Mouse (Mus musculus) hindbrain, embryonic 13.5 days (tissue): ENCODE data around the gene Hsd11b1. TPM values are rescaled to one million over a fixed set of nuclear protein-coding genes. Genes with fewer than 3 reads are reported as not detected.
"Not testable (repeated sequence)": the region's sequence is repeated elsewhere in the genome, so short reads cannot be mapped to it uniquely, and the experiment has no call there.

Source experiments
- ATAC-seq: fragments of 200-750 bp; cut with Nextera tagmentation; 2 replicates; pipeline ENCODE4 v1.8.0; 2017; ENCODE audit warnings: moderate TSS enrichment; ENCODE audit not compliant: low FRiP score
- H3K27ac ChIP-seq: fragments of 300-500 bp; sonication (generic); 2 replicates; pipeline ENCODE4 v1.5.1; 2015; ENCODE audit warnings: inconsistent platforms, mild to moderate bottlenecking, moderate library complexity
- H3K27me3 ChIP-seq: fragments of 300-500 bp; sonication (generic); 2 replicates; pipeline ENCODE4 v1.6.1; 2015; ENCODE audit warnings: mild to moderate bottlenecking, inconsistent platforms
- H3K36me3 ChIP-seq: fragments of 300-500 bp; sonication (generic); 2 replicates; pipeline ENCODE4 v1.6.1; 2015; ENCODE audit warnings: mild to moderate bottlenecking, inconsistent platforms
- H3K4me1 ChIP-seq: fragments of 300-500 bp; sonication (generic); replicated peaks from 2 replicates; pipeline ENCODE4 v1.6.1; 2015; ENCODE audit warnings: inconsistent platforms
- H3K4me2 ChIP-seq: fragments of 300-500 bp; sonication (generic); 2 replicates; pipeline ENCODE4 v1.6.1; 2015; ENCODE audit warnings: inconsistent platforms, mild to moderate bottlenecking, moderate library complexity
- H3K4me3 ChIP-seq: fragments of 300-500 bp; sonication (generic); 2 replicates; pipeline ENCODE4 v1.5.1; 2015; ENCODE audit warnings: mild to moderate bottlenecking, inconsistent platforms
- H3K9ac ChIP-seq: fragments of 300-500 bp; sonication (generic); 2 replicates; pipeline ENCODE4 v1.6.1; 2015; ENCODE audit warnings: mild to moderate bottlenecking, inconsistent platforms
- H3K9me3 ChIP-seq: fragments of 300-500 bp; sonication (generic); 2 replicates; pipeline ENCODE4 v1.6.1; 2016; ENCODE audit warnings: inconsistent platforms
- WGBS: fragments of 180-500 bp; shearing (Covaris S2); methylation state at CpG from one replicate; pipeline ENCODE4 v1.1.7; 2015; 5-methylcytosine and 5-hydroxymethylcytosine counted together
- polyA plus RNA-seq: library from polyadenylated mRNA; unstranded; fragments of >200 nt; fragmentation: Nextera tagmentation; extraction: Ambion mirVana; gene quantifications from 2 replicates; pipeline ENCODE4 v1.2.1, GENCODE M21; 2015

Hsd11b1 gene
- polyA plus RNA-seq, 1 experiment from 2014 or later, result not detected

GRCm38 (mm10) chr1:193253895-193254294, 10.0 kb downstream of the Hsd11b1 start:
- WGBS, result 74% methylated on average over 3 of the region's 3 CpGs
- not testable (repeated sequence) for ATAC-seq

DNA sequence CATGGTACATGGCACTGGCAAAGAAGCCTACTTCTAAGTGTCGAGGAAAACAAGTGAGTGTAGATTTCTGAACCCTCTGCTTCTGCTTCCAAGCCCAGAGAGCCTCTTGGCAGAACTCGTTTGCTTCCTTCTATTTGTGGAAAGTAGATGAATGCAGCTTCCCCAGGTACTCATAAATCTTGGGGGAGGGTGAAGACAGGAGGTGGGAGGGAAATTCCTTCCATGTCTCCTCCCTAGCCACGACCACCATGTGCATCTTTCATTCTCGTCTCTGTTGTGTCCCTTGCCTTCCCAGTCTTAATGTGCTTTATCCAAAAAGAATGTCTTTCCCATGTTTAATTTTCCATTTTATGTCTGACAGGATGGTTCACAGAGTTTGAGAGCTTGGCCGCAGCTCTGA, 11.3 kb downstream of the Hsd11b1 start:
- H3K36me3 ChIP-seq, result no peaks in the 10 kb centered on the region
- no peak overlapping the region for H3K27ac ChIP-seq
- H3K4me2 ChIP-seq, result no peak overlapping the region
- H3K9ac ChIP-seq, result no peak overlapping the region
- no peak overlapping the region for H3K4me3 ChIP-seq
- H3K9me3 ChIP-seq, result no peaks in the 10 kb centered on the region
- H3K4me1 ChIP-seq, result no peaks in the 10 kb centered on the region
- no peak for ATAC-seq
- WGBS, result 51% methylated on average over 5 of the region's 5 CpGs
- H3K27me3 ChIP-seq, result no peaks in the 10 kb centered on the region

More at GRCm38 (mm10) chr1:193253895-193254294, 10.0 kb downstream of the Hsd11b1 start:
- not testable (repeated sequence) for H3K9ac ChIP-seq, H3K4me2 ChIP-seq, H3K4me1 ChIP-seq, H3K27me3 ChIP-seq, H3K27ac ChIP-seq, H3K36me3 ChIP-seq, H3K4me3 ChIP-seq, H3K9me3 ChIP-seq

DNA sequence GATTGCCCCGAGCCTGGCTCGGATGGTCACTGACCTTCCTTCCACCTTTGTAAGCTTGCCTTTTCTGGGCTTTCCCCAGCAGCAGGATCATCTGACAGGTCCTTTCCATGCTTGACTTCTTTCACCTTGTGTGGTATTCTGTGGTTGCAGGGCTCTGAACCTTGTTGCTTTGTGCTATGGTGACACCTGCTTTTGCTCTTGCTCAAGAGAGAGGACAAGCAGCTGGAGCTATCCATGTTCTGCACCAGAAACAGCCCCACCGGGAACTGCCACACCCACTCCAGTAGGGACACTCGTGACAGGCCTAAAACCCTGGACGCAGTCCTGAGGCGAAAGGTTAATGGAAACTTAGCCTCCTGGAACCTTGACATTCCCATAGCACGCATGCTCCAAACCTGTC, 12.5 kb downstream of the Hsd11b1 start:
- H3K4me3 ChIP-seq, result no peak overlapping the region

GRCm38 (mm10) chr1:193250026-193250425, 13.8 kb downstream of the Hsd11b1 start:
- H3K9ac ChIP-seq, result no peak overlapping the region
- H3K27ac ChIP-seq, result no peak overlapping the region
- no peak overlapping the region for H3K4me3 ChIP-seq
- no peaks in the 10 kb centered on the region for H3K27me3 ChIP-seq
- no peak overlapping the region for H3K4me2 ChIP-seq
- H3K36me3 ChIP-seq, result no peaks in the 10 kb centered on the region
- 88% methylated on average over 2 of the region's 2 CpGs for WGBS
- no peaks in the 10 kb centered on the region for H3K4me1 ChIP-seq
- no peak for ATAC-seq
- H3K9me3 ChIP-seq, result no peaks in the 10 kb centered on the region

More for the DNA sequence above, 12.5 kb downstream of the Hsd11b1 start:
- no peaks in the 10 kb centered on the region for H3K27me3 ChIP-seq
- no peak overlapping the region for H3K27ac ChIP-seq
- H3K4me2 ChIP-seq, result no peak overlapping the region
- H3K36me3 ChIP-seq, result no peaks in the 10 kb centered on the region
- H3K9me3 ChIP-seq, result no peaks in the 10 kb centered on the region
- ATAC-seq, result no peak
- no peaks in the 10 kb centered on the region for H3K4me1 ChIP-seq
- WGBS, result 84% methylated on average over 7 of the region's 7 CpGs
- H3K9ac ChIP-seq, result no peak overlapping the region

GRCm38 (mm10) chr1:193244235-193244634, 19.6 kb downstream of the Hsd11b1 start:
- no peaks in the 10 kb centered on the region for H3K36me3 ChIP-seq
- no peak overlapping the region for H3K9ac ChIP-seq
- H3K9me3 ChIP-seq, result no peaks in the 10 kb centered on the region
- H3K4me3 ChIP-seq, result no peak overlapping the region
- H3K4me2 ChIP-seq, result no peak overlapping the region
- ATAC-seq, result no peak
- H3K27ac ChIP-seq, result no peak overlapping the region
- WGBS, result 81% methylated on average over 6 of the region's 6 CpGs
- no peaks in the 10 kb centered on the region for H3K27me3 ChIP-seq
- no peaks in the 10 kb centered on the region for H3K4me1 ChIP-seq

DNA sequence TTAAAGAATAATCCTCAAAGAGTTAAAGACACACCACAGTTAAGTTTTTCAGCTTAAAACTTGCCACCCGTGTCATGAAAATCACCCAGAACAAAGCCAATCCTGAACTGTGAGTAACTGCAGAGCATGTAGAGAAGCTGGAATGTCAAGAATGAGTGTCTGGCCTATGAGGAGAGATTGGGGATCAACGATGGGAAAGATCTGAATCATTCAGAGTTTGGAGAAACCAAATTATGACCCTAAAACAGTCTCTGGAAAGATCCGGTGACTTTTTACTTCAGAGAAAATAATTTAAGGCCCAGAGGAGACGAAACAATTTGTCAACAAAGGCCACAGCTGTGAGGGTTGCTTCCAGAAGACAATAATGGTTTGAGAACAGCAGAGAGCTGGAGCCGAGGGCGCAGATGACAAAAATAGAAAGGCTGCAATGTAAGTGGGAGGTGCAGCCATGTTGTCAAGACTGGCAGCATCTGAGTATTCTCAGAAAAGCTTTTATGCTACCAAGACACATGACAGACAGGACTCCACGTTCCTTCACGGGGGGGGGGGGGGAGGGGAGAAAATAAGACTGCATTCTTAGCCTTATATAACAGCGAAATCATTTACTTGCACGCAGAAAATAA, 20.2 kb downstream of the Hsd11b1 start:
- no peaks in the 10 kb centered on the region for H3K36me3 ChIP-seq

DNA sequence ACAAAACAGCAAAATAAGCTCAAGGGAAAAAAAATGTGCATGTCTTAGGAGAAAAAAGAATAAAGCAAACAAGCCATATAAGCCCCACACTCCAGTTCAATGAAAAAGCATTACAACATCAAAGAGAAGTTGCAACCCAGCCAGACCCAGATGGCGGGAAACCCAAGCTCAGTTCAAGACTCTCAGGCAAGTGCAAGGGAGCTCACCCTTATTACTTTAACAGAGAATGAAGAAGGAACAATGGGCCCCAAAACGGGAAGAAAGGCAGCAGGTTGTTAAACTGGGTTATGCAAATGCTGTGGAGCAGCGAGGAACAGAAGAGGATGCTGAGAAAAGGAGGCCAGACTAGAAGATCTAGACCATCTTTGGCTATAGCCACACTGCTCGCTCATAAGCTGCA, 21.0 kb downstream of the Hsd11b1 start:
- ATAC-seq, result no peak
- H3K27ac ChIP-seq, result no peak overlapping the region
- no peaks in the 10 kb centered on the region for H3K27me3 ChIP-seq
- WGBS, result 60% methylated on average over 4 of the region's 4 CpGs
- no peak overlapping the region for H3K4me3 ChIP-seq
- H3K9me3 ChIP-seq, result no peaks in the 10 kb centered on the region
- H3K4me1 ChIP-seq, result no peaks in the 10 kb centered on the region
- no peak overlapping the region for H3K4me2 ChIP-seq
- H3K9ac ChIP-seq, result no peak overlapping the region
- no peaks in the 10 kb centered on the region for H3K36me3 ChIP-seq

More for the DNA sequence above, 20.2 kb downstream of the Hsd11b1 start:
- H3K4me2 ChIP-seq, result no peak overlapping the region
- no peak overlapping the region for H3K9ac ChIP-seq
- no peaks in the 10 kb centered on the region for H3K4me1 ChIP-seq
- no peaks in the 10 kb centered on the region for H3K9me3 ChIP-seq
- no peak overlapping the region for H3K4me3 ChIP-seq
- WGBS, result 55% methylated on average over 10 of the region's 10 CpGs
- no peaks in the 10 kb centered on the region for H3K27me3 ChIP-seq
- H3K27ac ChIP-seq, result no peak overlapping the region
- no peak for ATAC-seq

GRCm38 (mm10) chr1:193242238-193242637, 21.6 kb downstream of the Hsd11b1 start:
- WGBS, result 72% methylated on average over 8 of the region's 8 CpGs
- Histone ChIP-seq H3K27me3 (no peaks in the 10 kb centered on the region), H3K4me2 (no peak overlapping the region), H3K9ac (no peak overlapping the region), H3K4me3 (no peak overlapping the region), H3K36me3 (no peaks in the 10 kb centered on the region), H3K27ac (no peak overlapping the region), H3K9me3 (no peaks in the 10 kb centered on the region), H3K4me1 (no peaks in the 10 kb centered on the region)
- no peak for ATAC-seq

GRCm38 (mm10) chr1:193241436-193241835, 22.4 kb downstream of the Hsd11b1 start:
- H3K36me3 ChIP-seq, result no peaks in the 10 kb centered on the region
- H3K27ac ChIP-seq, result no peak overlapping the region
- H3K27me3 ChIP-seq, result no peaks in the 10 kb centered on the region
- H3K9ac ChIP-seq, result no peak overlapping the region
- H3K4me1 ChIP-seq, result no peaks in the 10 kb centered on the region
- 93% methylated on average over 4 of the region's 4 CpGs for WGBS
- H3K4me2 ChIP-seq, result no peak overlapping the region
- no peak for ATAC-seq
- H3K4me3 ChIP-seq, result no peak overlapping the region
- no peaks in the 10 kb centered on the region for H3K9me3 ChIP-seq

- Histone ChIP-seq H3K27me3 (no peaks in the 10 kb centered on the region), H3K27ac (no peak overlapping the region), H3K4me1 (no peaks in the 10 kb centered on the region), H3K9ac (no peak overlapping the region), H3K9me3 (no peaks in the 10 kb centered on the region), H3K36me3 (no peaks in the 10 kb centered on the region), H3K4me2 (no peak overlapping the region), H3K4me3 (no peak overlapping the region)
- 37% methylated on average over 4 of the region's 4 CpGs for WGBS
- ATAC-seq, result no peak
Measured at GRCm38 (mm10) chr1:193238426-193238825, 25.4 kb downstream of the Hsd11b1 start.

DNA sequence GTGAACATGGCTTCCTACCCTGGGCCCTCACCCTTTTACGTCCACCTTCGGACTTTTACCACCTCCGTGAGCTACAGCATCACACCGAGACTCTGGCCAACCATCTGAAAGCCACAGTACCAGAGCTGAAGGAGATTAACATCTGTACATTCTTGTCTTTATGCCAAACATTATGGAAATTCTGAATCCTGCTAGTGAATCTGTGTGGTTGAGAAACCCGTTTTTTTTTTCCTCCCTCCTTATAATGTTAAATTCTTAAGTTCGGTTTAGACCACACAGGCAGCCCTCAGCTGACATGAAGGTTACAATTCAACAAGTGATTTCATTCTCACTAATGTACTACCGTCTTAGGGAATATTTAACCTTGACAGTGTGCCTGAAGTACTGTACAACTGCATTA, 28.9 kb downstream of the Hsd11b1 start:
- WGBS, result 91% methylated on average over 7 of the region's 7 CpGs
- Histone ChIP-seq H3K4me3 (no peak overlapping the region), H3K4me1 (no peaks in the 10 kb centered on the region)

GRCm38 (mm10) chr1:193234130-193234645, 29.7 kb downstream of the Hsd11b1 start:
- Histone ChIP-seq H3K4me1 (no peaks in the 10 kb centered on the region), H3K36me3 (no peaks in the 10 kb centered on the region), H3K4me3 (no peak overlapping the region), H3K4me2 (no peak overlapping the region), H3K9ac (no peak overlapping the region), H3K27ac (no peak overlapping the region), H3K27me3 (no peaks in the 10 kb centered on the region), H3K9me3 (no peaks in the 10 kb centered on the region)
- 92% methylated on average over 2 of the region's 2 CpGs for WGBS
- no peak for ATAC-seq

More for the DNA sequence above, 28.9 kb downstream of the Hsd11b1 start:
- Histone ChIP-seq H3K36me3 (no peaks in the 10 kb centered on the region), H3K27ac (no peak overlapping the region), H3K9me3 (no peaks in the 10 kb centered on the region), H3K9ac (no peak overlapping the region), H3K4me2 (no peak overlapping the region), H3K27me3 (no peaks in the 10 kb centered on the region)
- no peak for ATAC-seq

DNA sequence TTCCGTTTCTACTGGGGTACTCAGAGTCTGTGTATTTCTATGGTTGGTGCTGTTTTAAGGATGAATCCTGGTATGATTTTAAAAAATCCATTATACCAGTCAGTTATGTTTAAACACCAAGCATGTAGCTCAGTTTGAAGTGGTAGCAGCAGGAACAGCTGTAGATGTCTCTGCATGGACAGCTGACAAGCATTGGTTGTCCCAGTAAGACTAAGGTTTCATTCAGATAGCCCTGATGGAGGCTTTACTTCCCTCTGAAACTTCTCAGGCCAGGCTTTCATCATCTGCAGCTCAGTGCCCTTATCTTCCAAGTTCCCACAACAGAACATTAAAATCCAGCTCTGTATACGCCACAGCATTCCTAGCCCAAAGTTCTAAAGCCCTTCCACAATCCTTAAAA, 31.1 kb downstream of the Hsd11b1 start:
- Histone ChIP-seq H3K4me2 (no peak overlapping the region), H3K4me1 (no peaks in the 10 kb centered on the region), H3K36me3 (no peaks in the 10 kb centered on the region), H3K4me3 (no peak overlapping the region), H3K9me3 (no peaks in the 10 kb centered on the region), H3K27ac (no peak overlapping the region), H3K27me3 (no peaks in the 10 kb centered on the region), H3K9ac (no peak overlapping the region)
- 90% methylated on average over 2 of the region's 2 CpGs for WGBS
- ATAC-seq, result no peak
